Mouse (Mus musculus) intestine, embryonic 15.5 days (tissue): ENCODE measurements at regions not wholly inside any gene's neighbourhood (a gene's known extent, or its start where the extent isn't known, plus 50 kb on each side); places are given as distances from the start of the nearest gene placed in this dataset.

Experiments
- ATAC-seq: fragments of 200-750 bp; cut with Nextera tagmentation; 2 replicates; pipeline ENCODE4 v1.8.0; 2017; ENCODE audit warnings: moderate TSS enrichment, moderate library complexity
- H3K27ac ChIP-seq: fragments of 300-500 bp; sonication (generic); 2 replicates; pipeline ENCODE4 v1.5.1; 2015; ENCODE audit warnings: mild to moderate bottlenecking, inconsistent platforms
- H3K27me3 ChIP-seq: fragments of 300-500 bp; sonication (generic); replicated peaks from 2 replicates; pipeline ENCODE4 v1.6.1; 2015; ENCODE audit warnings: inconsistent platforms
- H3K36me3 ChIP-seq: fragments of 300-500 bp; sonication (generic); 2 replicates; pipeline ENCODE4 v1.6.1; 2015; ENCODE audit warnings: inconsistent platforms
- H3K4me1 ChIP-seq: fragments of 300-500 bp; sonication (generic); replicated peaks from 2 replicates; pipeline ENCODE4 v1.6.1; 2015; ENCODE audit warnings: inconsistent platforms
- H3K4me2 ChIP-seq: fragments of 300-500 bp; sonication (generic); replicated peaks from 2 replicates; pipeline ENCODE4 v1.6.1; 2015; ENCODE audit warnings: mild to moderate bottlenecking, inconsistent platforms
- H3K4me3 ChIP-seq: fragments of 300-500 bp; sonication (generic); replicated peaks from 2 replicates; pipeline ENCODE4 v1.5.1; 2015; ENCODE audit warnings: inconsistent platforms
- H3K9ac ChIP-seq: fragments of 300-500 bp; sonication (generic); 2 replicates; pipeline ENCODE4 v1.6.1; 2015; ENCODE audit warnings: inconsistent platforms
- H3K9me3 ChIP-seq: fragments of 300-500 bp; sonication (generic); 2 replicates; pipeline ENCODE4 v1.6.1; 2016; ENCODE audit warnings: inconsistent platforms
- WGBS: fragments of 180-500 bp; shearing (Covaris S2); methylation state at CpG from one replicate; pipeline ENCODE4 v1.1.7; 2015; 5-methylcytosine and 5-hydroxymethylcytosine counted together

DNA sequence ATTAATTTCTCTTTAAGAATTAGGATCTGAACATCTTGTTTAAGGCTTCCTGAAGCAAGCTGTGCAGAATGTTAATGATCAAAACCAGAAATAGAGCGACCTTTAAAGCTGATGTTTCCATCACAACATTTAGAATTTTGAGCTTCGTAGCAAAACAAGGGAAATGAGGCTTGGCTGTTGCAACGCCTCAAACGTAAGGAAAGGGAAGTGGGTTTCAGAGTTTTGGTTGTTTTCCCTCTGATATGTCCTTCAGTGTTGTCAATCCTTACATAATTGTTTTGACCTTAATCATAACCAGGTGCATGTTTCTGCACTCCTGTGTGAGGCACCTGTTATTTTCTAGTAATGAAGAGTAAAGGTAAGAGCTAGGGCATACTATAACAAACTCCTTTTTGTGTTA, 445.3 kb downstream of the Bckdhb start:
- ATAC-seq = no peak
- no peak overlapping the region for H3K4me3 ChIP-seq
- no peaks in the 10 kb centered on the region for H3K27me3 ChIP-seq
- H3K9ac ChIP-seq = no peak overlapping the region
- no peak overlapping the region for H3K27ac ChIP-seq
- 73% methylated on average over 4 of the region's 4 CpGs for WGBS
- no peaks in the 10 kb centered on the region for H3K4me1 ChIP-seq
- H3K4me2 ChIP-seq = no peak overlapping the region
- H3K9me3 ChIP-seq = no peaks in the 10 kb centered on the region
- no peaks in the 10 kb centered on the region for H3K36me3 ChIP-seq

GRCm38 (mm10) chr9:84375746-84376145, 450.8 kb downstream of the Bckdhb start:
- no peaks in the 10 kb centered on the region for H3K4me1 ChIP-seq
- ATAC-seq = no peak
- H3K4me3 ChIP-seq = no peak overlapping the region
- no peak overlapping the region for H3K9ac ChIP-seq
- H3K27me3 ChIP-seq = no peaks in the 10 kb centered on the region
- no peaks in the 10 kb centered on the region for H3K9me3 ChIP-seq
- WGBS = 62% methylated on average over 2 of the region's 2 CpGs
- H3K36me3 ChIP-seq = no peaks in the 10 kb centered on the region
- no peak overlapping the region for H3K27ac ChIP-seq
- no peak overlapping the region for H3K4me2 ChIP-seq

GRCm38 (mm10) chr9:84376621-84377020, 451.7 kb downstream of the Bckdhb start:
- H3K9me3 ChIP-seq = no peaks in the 10 kb centered on the region
- no peak overlapping the region for H3K4me2 ChIP-seq
- no peaks in the 10 kb centered on the region for H3K36me3 ChIP-seq
- H3K4me3 ChIP-seq = no peak overlapping the region
- no peaks in the 10 kb centered on the region for H3K27me3 ChIP-seq
- H3K27ac ChIP-seq = no peak overlapping the region
- WGBS = 90% methylated on average over 6 of the region's 6 CpGs
- H3K4me1 ChIP-seq = no peaks in the 10 kb centered on the region
- no peak overlapping the region for H3K9ac ChIP-seq
- ATAC-seq = no peak

GRCm38 (mm10) chr9:84381942-84382341, 457.0 kb downstream of the Bckdhb start:
- Histone ChIP-seq H3K4me1 (no peaks in the 10 kb centered on the region), H3K36me3 (no peaks in the 10 kb centered on the region), H3K4me2 (no peak overlapping the region), H3K9me3 (no peaks in the 10 kb centered on the region), H3K9ac (no peak overlapping the region), H3K27me3 (no peaks in the 10 kb centered on the region), H3K4me3 (no peak overlapping the region), H3K27ac (no peak overlapping the region)
- no peak for ATAC-seq

DNA sequence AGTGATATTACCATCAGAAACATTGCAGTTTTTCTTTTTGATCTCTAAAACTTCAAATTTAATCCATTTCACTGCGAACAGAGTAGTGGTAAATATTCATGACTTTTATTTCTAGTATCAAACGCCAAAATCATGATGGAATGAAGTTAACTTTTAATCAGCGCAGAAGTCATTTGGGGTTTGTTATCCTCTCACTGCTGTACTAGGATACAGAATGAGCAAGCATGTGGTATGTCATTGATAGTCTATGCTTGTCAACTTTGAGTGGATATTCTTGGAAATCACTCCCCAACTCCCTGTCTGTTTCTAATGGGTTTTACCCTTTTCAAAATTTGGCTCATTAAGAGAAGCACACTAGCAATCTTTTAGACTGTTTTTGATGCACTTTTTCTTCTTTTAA, 464.9 kb downstream of the Bckdhb start:
- no peak for ATAC-seq
- Histone ChIP-seq H3K9me3 (no peaks in the 10 kb centered on the region), H3K27ac (no peak overlapping the region), H3K4me3 (no peak overlapping the region), H3K9ac (no peak overlapping the region), H3K4me1 (no peaks in the 10 kb centered on the region), H3K27me3 (no peaks in the 10 kb centered on the region), H3K36me3 (no peaks in the 10 kb centered on the region), H3K4me2 (no peak overlapping the region)
- 96% methylated on average over 3 of the region's 3 CpGs for WGBS

DNA sequence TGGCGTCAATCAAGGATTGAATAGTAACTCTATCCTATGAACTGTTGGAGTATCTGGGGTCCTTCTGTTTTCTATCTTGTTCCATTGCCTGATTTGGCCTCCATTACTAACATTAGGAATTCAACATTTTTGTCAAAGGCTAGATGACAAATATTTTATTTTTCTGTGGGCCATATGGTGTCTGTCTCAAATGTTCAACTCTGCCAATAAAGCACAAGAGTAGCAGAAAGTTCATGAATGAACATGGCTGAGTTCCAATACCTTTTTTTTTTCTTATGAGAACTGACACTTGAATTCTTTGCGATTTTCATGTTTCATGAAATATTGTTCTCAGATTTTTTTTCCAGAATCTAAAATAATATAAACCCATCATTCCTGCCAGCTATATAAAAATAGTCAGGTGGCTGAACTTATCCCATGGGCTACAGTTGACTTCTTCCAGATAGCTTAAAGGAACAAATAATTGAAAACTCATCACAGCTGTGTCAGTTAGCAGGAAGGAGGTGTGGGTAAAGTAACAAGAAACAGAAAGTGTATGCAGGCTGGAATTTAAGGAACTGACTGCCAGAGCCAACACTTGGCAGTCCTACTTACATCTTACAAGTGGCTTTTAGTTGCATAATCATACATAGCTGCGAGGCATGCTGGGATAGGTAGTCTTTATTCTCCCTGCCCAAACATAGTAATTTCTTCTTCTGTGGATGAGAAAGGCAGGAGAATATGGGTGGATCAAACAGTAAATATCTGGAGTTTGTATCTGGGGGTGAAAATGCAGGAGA, 469.8 kb downstream of the Bckdhb start:
- Histone ChIP-seq H3K9ac (no peak overlapping the region), H3K4me1 (no peaks in the 10 kb centered on the region), H3K36me3 (no peaks in the 10 kb centered on the region), H3K27ac (no peak overlapping the region), H3K9me3 (no peaks in the 10 kb centered on the region), H3K27me3 (no peaks in the 10 kb centered on the region), H3K4me3 (no peak overlapping the region), H3K4me2 (no peak overlapping the region)
- no peak for ATAC-seq
- WGBS = 69% methylated on average over 3 of the region's 3 CpGs

- WGBS = 48% methylated on average over 3 of the region's 3 CpGs
- ATAC-seq = no peak
- H3K36me3 ChIP-seq = no peaks in the 10 kb centered on the region
- no peak overlapping the region for H3K9ac ChIP-seq
- H3K27me3 ChIP-seq = no peaks in the 10 kb centered on the region
- H3K4me3 ChIP-seq = no peak overlapping the region
- H3K9me3 ChIP-seq = no peaks in the 10 kb centered on the region
- no peak overlapping the region for H3K27ac ChIP-seq
- no peaks in the 10 kb centered on the region for H3K4me1 ChIP-seq
- H3K4me2 ChIP-seq = no peak overlapping the region
These were observed 474.5 kb downstream of the Bckdhb start for GRCm38 (mm10) chr9:84399481-84399880.

GRCm38 (mm10) chr9:84408260-84409203, 483.6 kb downstream of the Bckdhb start:
- no peak overlapping the region for H3K9ac ChIP-seq
- H3K9me3 ChIP-seq = no peaks in the 10 kb centered on the region
- no peaks in the 10 kb centered on the region for H3K27me3 ChIP-seq
- no peak overlapping the region for H3K4me3 ChIP-seq
- H3K27ac ChIP-seq = no peak overlapping the region
- no peak overlapping the region for H3K4me2 ChIP-seq
- 44% methylated on average over 10 of the region's 10 CpGs for WGBS
- no peaks in the 10 kb centered on the region for H3K36me3 ChIP-seq
- no peak for ATAC-seq
- H3K4me1 ChIP-seq = no peaks in the 10 kb centered on the region
